Mouse (Mus musculus) liver, embryonic 16.5 days (tissue): ENCODE data around the gene Syt13. TPM values are rescaled to one million over a fixed set of nuclear protein-coding genes. Genes with fewer than 3 reads are reported as not detected.

ENCODE experiments used
- ATAC-seq: fragments of 200-750 bp; cut with Nextera tagmentation; 2 replicates; pipeline ENCODE4 v1.8.0; 2017; ENCODE audit warnings: low read depth, mild to moderate bottlenecking, moderate number of reproducible peaks, moderate library complexity
- H3K27ac ChIP-seq: fragments of 300-500 bp; sonication (generic); 2 replicates; pipeline ENCODE4 v1.5.1; 2014; ENCODE audit warnings: mild to moderate bottlenecking, low read length
- H3K27me3 ChIP-seq: fragments of 300-500 bp; sonication (generic); 2 replicates; pipeline ENCODE4 v1.6.1; 2014; ENCODE audit warnings: low read depth, low read length, mixed read lengths; ENCODE audit not compliant: control insufficient read depth, insufficient read depth
- H3K36me3 ChIP-seq: fragments of 300-500 bp; sonication (generic); 2 replicates; pipeline ENCODE4 v1.6.1; 2014; ENCODE audit warnings: mild to moderate bottlenecking; ENCODE audit not compliant: control insufficient read depth, insufficient read depth
- H3K4me1 ChIP-seq: fragments of 300-500 bp; sonication (generic); 2 replicates; pipeline ENCODE4 v1.6.1; 2014; ENCODE audit warnings: low read depth, low read length, mixed read lengths; ENCODE audit not compliant: control insufficient read depth
- H3K4me2 ChIP-seq: fragments of 300-500 bp; sonication (generic); 2 replicates; pipeline ENCODE4 v1.6.1; 2014; ENCODE audit warnings: low read depth, low read length, mixed read lengths
- H3K4me3 ChIP-seq: fragments of 300-500 bp; sonication (generic); 2 replicates; pipeline ENCODE4 v1.5.1; 2014; ENCODE audit warnings: low read depth, mild to moderate bottlenecking, low read length
- H3K9ac ChIP-seq: fragments of 300-500 bp; sonication (generic); 2 replicates; pipeline ENCODE4 v1.6.1; 2014; ENCODE audit warnings: low read depth, low read length
- H3K9me3 ChIP-seq: fragments of 300-500 bp; sonication (generic); replicated peaks from 2 replicates; pipeline ENCODE4 v1.6.1; 2016; ENCODE audit warnings: low read length; ENCODE audit not compliant: control insufficient read depth
- WGBS: fragments of 180-500 bp; shearing (Covaris S2); extraction: QIAGEN DNeasy Blood & Tissue Kit; methylation state at CpG from one replicate; pipeline ENCODE4 v1.1.7; 2014; ENCODE audit not compliant: insufficient replicate concordance; 5-methylcytosine and 5-hydroxymethylcytosine counted together
- polyA plus RNA-seq: library from polyadenylated mRNA; unstranded; fragments of >200 nt; fragmentation: Nextera tagmentation; extraction: Ambion mirVana; gene quantifications from 2 replicates; pipeline ENCODE4 v1.2.1, GENCODE M21; 2015

Syt13 gene
- polyA plus RNA-seq, 1 experiment from 2014 or later: 0.14 TPM

- ATAC-seq: no peak
- no peaks in the 10 kb centered on the region for H3K4me1 ChIP-seq
- WGBS: 8% methylated on average over 12 of the region's 12 CpGs
Measured at GRCm38 (mm10) chr2:92947981-92948698, 33.2 kb downstream of the Syt13 start.

GRCm38 (mm10) chr2:92948699-92949300 is 33.9 kb downstream of the Syt13 start:
- no peak overlapping the region for H3K4me2 ChIP-seq
- ATAC-seq: no peak
- H3K9ac ChIP-seq: no peak overlapping the region
- H3K4me1 ChIP-seq: no peaks in the 10 kb centered on the region
- no peak overlapping the region for H3K4me3 ChIP-seq
- H3K9me3 ChIP-seq: no peaks in the 10 kb centered on the region
- 49% methylated on average over 7 of the region's 7 CpGs for whole genome bisulfite sequencing
- H3K36me3 ChIP-seq: no peaks in the 10 kb centered on the region
- H3K27me3 ChIP-seq: no peaks in the 10 kb centered on the region; the same call in 1 of the 2 replicates
- H3K27ac ChIP-seq: no peak overlapping the region

More at GRCm38 (mm10) chr2:92947981-92948698, 33.2 kb downstream of the Syt13 start:
- H3K9ac ChIP-seq: no peak overlapping the region
- H3K9me3 ChIP-seq: no peaks in the 10 kb centered on the region
- no peaks in the 10 kb centered on the region for H3K36me3 ChIP-seq
- no peak overlapping the region for H3K27ac ChIP-seq
- no peak overlapping the region for H3K4me2 ChIP-seq
- H3K27me3 ChIP-seq: no peaks in the 10 kb centered on the region; the same call in 1 of the 2 replicates
- no peak overlapping the region for H3K4me3 ChIP-seq

GRCm38 (mm10) chr2:92949518-92949917 is 34.6 kb downstream of the Syt13 start:
- Histone ChIP-seq H3K4me3 (no peak overlapping the region), H3K9me3 (no peaks in the 10 kb centered on the region), H3K4me1 (no peaks in the 10 kb centered on the region), H3K4me2 (no peak overlapping the region), H3K27me3 (no peaks in the 10 kb centered on the region; the same call in 1 of the 2 replicates), H3K36me3 (no peaks in the 10 kb centered on the region), H3K27ac (no peak overlapping the region), H3K9ac (no peak overlapping the region)
- 65% methylated on average over 1 of the region's 1 CpGs for WGBS
- no peak for ATAC-seq

- Histone ChIP-seq H3K4me3 (no peak overlapping the region), H3K4me1 (no peaks in the 10 kb centered on the region), H3K9ac (no peak overlapping the region), H3K27ac (no peak overlapping the region), H3K4me2 (no peak overlapping the region), H3K27me3 (no peaks in the 10 kb centered on the region), H3K9me3 (no peaks in the 10 kb centered on the region), H3K36me3 (no peaks in the 10 kb centered on the region)
- ATAC-seq: no peak
- WGBS: 77% methylated on average over 17 of the region's 17 CpGs
Measured at GRCm38 (mm10) chr2:92953450-92953849, 38.6 kb downstream of the Syt13 start.

GRCm38 (mm10) chr2:92954404-92955114 is 39.7 kb downstream of the Syt13 start:
- Histone ChIP-seq H3K4me3 (no peak overlapping the region), H3K27me3 (no peaks in the 10 kb centered on the region), H3K9me3 (no peaks in the 10 kb centered on the region), H3K9ac (no peak overlapping the region), H3K36me3 (no peaks in the 10 kb centered on the region), H3K4me1 (no peaks in the 10 kb centered on the region), H3K27ac (no peak overlapping the region), H3K4me2 (no peak overlapping the region)
- ATAC-seq: no peak
- 39% methylated on average over 11 of the region's 11 CpGs for WGBS

- ATAC-seq: no peak
- 68% methylated on average over 2 of the region's 2 CpGs for WGBS
Measured at GRCm38 (mm10) chr2:92956943-92957342, 42.0 kb downstream of the Syt13 start.

GRCm38 (mm10) chr2:92958640-92959039 is 43.7 kb downstream of the Syt13 start:
- H3K27ac ChIP-seq: no peak overlapping the region
- WGBS: 68% methylated on average over 4 of the region's 4 CpGs
- no peaks in the 10 kb centered on the region for H3K27me3 ChIP-seq
- no peaks in the 10 kb centered on the region for H3K9me3 ChIP-seq
- no peaks in the 10 kb centered on the region for H3K4me1 ChIP-seq
- H3K36me3 ChIP-seq: no peaks in the 10 kb centered on the region
- no peak overlapping the region for H3K4me3 ChIP-seq
- no peak overlapping the region for H3K9ac ChIP-seq
- ATAC-seq: no peak
- no peak overlapping the region for H3K4me2 ChIP-seq

More at GRCm38 (mm10) chr2:92956943-92957342, 42.0 kb downstream of the Syt13 start:
- Histone ChIP-seq H3K9ac (no peak overlapping the region), H3K36me3 (no peaks in the 10 kb centered on the region), H3K27me3 (no peaks in the 10 kb centered on the region), H3K4me3 (no peak overlapping the region), H3K4me2 (no peak overlapping the region), H3K4me1 (no peaks in the 10 kb centered on the region), H3K9me3 (no peaks in the 10 kb centered on the region), H3K27ac (no peak overlapping the region)

- Histone ChIP-seq H3K27ac (no peak overlapping the region), H3K4me2 (no peak overlapping the region), H3K4me3 (no peak overlapping the region), H3K9ac (no peak overlapping the region), H3K9me3 (no peaks in the 10 kb centered on the region), H3K36me3 (no peaks in the 10 kb centered on the region), H3K27me3 (no peaks in the 10 kb centered on the region), H3K4me1 (no peaks in the 10 kb centered on the region)
- no peak for ATAC-seq
- 9% methylated on average over 1 of the region's 1 CpGs for WGBS
Measured at GRCm38 (mm10) chr2:92964345-92964744, 49.4 kb downstream of the Syt13 start.

GRCm38 (mm10) chr2:92966257-92966656 is 51.4 kb downstream of the Syt13 start:
- Histone ChIP-seq H3K4me1 (no peaks in the 10 kb centered on the region), H3K27me3 (no peaks in the 10 kb centered on the region), H3K4me2 (no peak overlapping the region), H3K9me3 (no peaks in the 10 kb centered on the region), H3K9ac (no peak overlapping the region), H3K36me3 (no peaks in the 10 kb centered on the region), H3K4me3 (no peak overlapping the region), H3K27ac (no peak overlapping the region)
- WGBS: 56% methylated on average over 8 of the region's 8 CpGs
- no peak for ATAC-seq
